Mouse (Mus musculus) forebrain, postnatal 0 days (tissue): ENCODE results near the gene Mfsd10. TPM values are rescaled to one million over a fixed set of nuclear protein-coding genes. Genes with fewer than 3 reads are reported as not detected.

Experiments
- ATAC-seq: fragments of 200-750 bp; cut with Nextera tagmentation; 2 replicates; pipeline ENCODE4 v1.8.0; 2017; ENCODE audit warnings: mild to moderate bottlenecking, moderate library complexity
- DNase-seq: peaks from one replicate; pipeline ENCODE4 v3.0.0-alpha.2; 2015
- H3K27ac ChIP-seq: fragments of 300-500 bp; sonication (generic); 2 replicates; pipeline ENCODE4 v1.5.1; 2014; ENCODE audit warnings: low read depth, mild to moderate bottlenecking, antibody characterized with exemption, low read length, moderate library complexity, mixed read lengths
- H3K27me3 ChIP-seq: fragments of 300-500 bp; sonication (generic); 2 replicates; pipeline ENCODE4 v1.6.1; 2014; ENCODE audit warnings: mild to moderate bottlenecking, low read length, mixed read lengths; ENCODE audit not compliant: insufficient read depth
- H3K36me3 ChIP-seq: fragments of 300-500 bp; sonication (generic); 2 replicates; pipeline ENCODE4 v1.6.1; 2014; ENCODE audit warnings: mild to moderate bottlenecking, moderate library complexity; ENCODE audit not compliant: insufficient read depth
- H3K4me1 ChIP-seq: fragments of 300-500 bp; sonication (generic); 2 replicates; pipeline ENCODE4 v1.6.1; 2014; ENCODE audit warnings: antibody characterized with exemption; ENCODE audit not compliant: insufficient read depth
- H3K4me2 ChIP-seq: fragments of 300-500 bp; sonication (generic); 2 replicates; pipeline ENCODE4 v1.6.1; 2014; ENCODE audit warnings: low read depth, mild to moderate bottlenecking, moderate library complexity
- H3K4me3 ChIP-seq: fragments of 300-500 bp; sonication (generic); 2 replicates; pipeline ENCODE4 v1.5.1; 2014; ENCODE audit warnings: low read depth, low read length, mixed read lengths
- H3K9ac ChIP-seq: fragments of 300-500 bp; sonication (generic); 2 replicates; pipeline ENCODE4 v1.6.1; 2014; ENCODE audit warnings: mild to moderate bottlenecking
- H3K9me3 ChIP-seq: fragments of 300-500 bp; sonication (generic); 2 replicates; pipeline ENCODE4 v1.6.1; 2016; ENCODE audit warnings: low read length
- CTCF ChIP-seq: sonication (generic); IDR thresholded peaks from 2 replicates; pipeline ENCODE4 v1.5.1; 2016; ENCODE audit warnings: antibody characterized with exemption, control low read depth, low read depth
- WGBS: fragments of 180-500 bp; shearing (Covaris S2); extraction: QIAGEN DNeasy Blood & Tissue Kit; methylation state at CpG from one replicate; pipeline ENCODE4 v1.1.7; 2014; 5-methylcytosine and 5-hydroxymethylcytosine counted together
- polyA plus RNA-seq: library from polyadenylated mRNA; unstranded; fragments of >200 nt; fragmentation: Nextera tagmentation; extraction: Ambion mirVana; gene quantifications from 2 replicates; pipeline ENCODE4 v1.2.1, GENCODE M21; 2015
- total RNA-seq: library from RNA; depleted of rRNA; stranded (reverse); fragments of >200 nt; gene quantifications from 2 replicates; pipeline ENCODE4 v1.2.3, GENCODE M21; 2014; rRNA removed

The Mfsd10 gene
- total and polyA plus RNA-seq, 2 experiments from 2014 or later, result 76.0 to 78.4 TPM

DNA sequence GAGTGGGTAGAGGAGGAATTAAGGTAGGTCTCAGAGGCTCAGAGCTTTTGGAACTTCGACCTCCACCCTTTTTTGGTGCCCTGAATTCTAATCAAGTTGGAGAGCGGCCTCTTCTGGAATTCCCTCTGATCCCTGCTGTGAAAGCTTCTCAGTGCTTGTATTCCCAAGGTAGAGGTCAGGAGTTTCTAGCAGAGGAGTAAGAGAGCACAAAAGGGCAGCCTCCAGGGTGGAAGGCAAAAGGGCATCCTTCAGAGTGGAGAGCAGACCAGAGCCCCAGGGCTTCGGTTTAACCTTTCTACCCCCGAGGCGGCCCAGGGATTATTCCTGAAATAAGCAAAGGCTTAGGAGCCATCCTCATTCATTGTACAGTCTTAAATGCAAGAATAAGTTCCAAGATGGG, 47.0 kb downstream of the Mfsd10 start:
- ATAC-seq, result no peak
- Histone ChIP-seq H3K9ac (no peak overlapping the region), H3K27me3 (no peaks in the 10 kb centered on the region), H3K27ac (no peak overlapping the region), H3K4me2 (no peak overlapping the region), H3K4me3 (no peak overlapping the region), H3K9me3 (no peaks in the 10 kb centered on the region), H3K36me3 (no peaks in the 10 kb centered on the region), H3K4me1 (no peaks in the 10 kb centered on the region; the same call in 1 of the 2 replicates)
- 19% methylated on average over 5 of the region's 5 CpGs for WGBS
- TF ChIP-seq CTCF, result no peak
- no peak for DNase-seq

- Histone ChIP-seq H3K27me3 (no peaks in the 10 kb centered on the region), H3K9me3 (no peaks in the 10 kb centered on the region), H3K4me1 (no peaks in the 10 kb centered on the region; the same call in 1 of the 2 replicates), H3K27ac (no peak overlapping the region), H3K36me3 (no peaks in the 10 kb centered on the region), H3K4me3 (no peak overlapping the region), H3K4me2 (no peak overlapping the region), H3K9ac (no peak overlapping the region)
- TF ChIP-seq CTCF, result no peak
- 67% methylated on average over 5 of the region's 5 CpGs for WGBS
- no peak for ATAC-seq
- DNase-seq, result no peak
These were observed 49.1 kb downstream of the Mfsd10 start for GRCm38 (mm10) chr5:34587881-34588280.

DNA sequence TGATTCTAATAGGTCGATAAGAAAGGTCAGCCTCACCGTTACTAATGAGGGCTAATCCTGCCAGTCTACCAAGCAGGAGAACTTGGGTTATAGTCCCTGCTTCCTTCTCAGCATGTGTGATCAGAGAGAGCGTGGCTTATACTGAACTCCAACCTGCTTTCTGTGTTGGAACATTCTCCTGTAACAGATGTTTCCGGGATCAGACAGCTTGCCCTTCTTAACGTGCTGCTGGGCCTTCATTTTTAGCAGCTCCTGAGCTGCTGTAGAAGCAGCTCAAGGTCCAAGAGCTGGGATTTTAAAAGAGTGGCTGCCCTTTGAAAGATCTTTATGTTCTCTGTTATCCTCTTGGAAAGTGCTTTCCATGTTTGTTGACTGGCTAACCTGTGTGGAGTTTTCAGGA, 51.8 kb downstream of the Mfsd10 start:
- H3K4me3 ChIP-seq, result no peak overlapping the region
- no peak overlapping the region for H3K9ac ChIP-seq
- DNase-seq (no peak), ATAC-seq (no peak)
- 59% methylated on average over 5 of the region's 5 CpGs for WGBS
- H3K4me2 ChIP-seq, result no peak overlapping the region
- no peaks in the 10 kb centered on the region for H3K4me1 ChIP-seq
- H3K9me3 ChIP-seq, result no peaks in the 10 kb centered on the region
- no peaks in the 10 kb centered on the region for H3K27me3 ChIP-seq
- no peak overlapping the region for H3K27ac ChIP-seq
- no peak for TF ChIP-seq CTCF
- H3K36me3 ChIP-seq, result no peaks in the 10 kb centered on the region

Other genes starting within 250 kb of the Mfsd10 start
- 7.2 and 9.7 TPM in 2 replicates for gene Tnip2, start 123.2 kb downstream of the Mfsd10 start, total RNA-seq
- 4.9 and 9.4 TPM in 2 replicates for gene Tnip2, start 123.2 kb downstream of the Mfsd10 start, polyA plus RNA-seq
- gene Sh3bp2, start 111.4 kb downstream of the Mfsd10 start, total RNA-seq, result 37.6 and 43.7 TPM in 2 replicates
- gene Sh3bp2, start 111.4 kb downstream of the Mfsd10 start, polyA plus RNA-seq, result 21.5 and 21.8 TPM in 2 replicates
- 270 and 334 TPM in 2 replicates for gene Add1, start 63.5 kb downstream of the Mfsd10 start, total RNA-seq
- 165 and 175 TPM in 2 replicates for gene Add1, start 63.5 kb downstream of the Mfsd10 start, polyA plus RNA-seq
- 12.1 and 14.9 TPM in 2 replicates for gene Nop14, start 22.9 kb upstream of the Mfsd10 start, total RNA-seq
- gene Nop14, start 22.9 kb upstream of the Mfsd10 start, polyA plus RNA-seq, result 22.0 and 23.3 TPM in 2 replicates
- gene Grk4, start 23.2 kb upstream of the Mfsd10 start, total RNA-seq, result 2.4 and 3.5 TPM in 2 replicates
- 2.2 and 3.6 TPM in 2 replicates for gene Grk4, start 23.2 kb upstream of the Mfsd10 start, polyA plus RNA-seq
- 26.9 and 33.6 TPM in 2 replicates for gene Htt, start 124.5 kb upstream of the Mfsd10 start, total RNA-seq
- gene Htt, start 124.5 kb upstream of the Mfsd10 start, polyA plus RNA-seq, result 2.0 and 4.1 TPM in 2 replicates